Mouse (Mus musculus): ENCODE results near the gene Arhgap5. TPM values are rescaled to one million over a fixed set of nuclear protein-coding genes. Genes with fewer than 3 reads are reported as not detected.
"Not testable (repeated sequence)": the region's sequence is repeated elsewhere in the genome, so short reads cannot be mapped to it uniquely, and the experiment has no call there.

The Arhgap5 gene
- total RNA-seq, 2 experiments from 2014 or later: 55.0 to 61.7 TPM

GRCm38 (mm10) chr12:52525486-52525885, 21.7 kb downstream of the Arhgap5 start:
- no peak for DNase-seq (ENCODE audit: low spot score in 2 of 2)

DNA sequence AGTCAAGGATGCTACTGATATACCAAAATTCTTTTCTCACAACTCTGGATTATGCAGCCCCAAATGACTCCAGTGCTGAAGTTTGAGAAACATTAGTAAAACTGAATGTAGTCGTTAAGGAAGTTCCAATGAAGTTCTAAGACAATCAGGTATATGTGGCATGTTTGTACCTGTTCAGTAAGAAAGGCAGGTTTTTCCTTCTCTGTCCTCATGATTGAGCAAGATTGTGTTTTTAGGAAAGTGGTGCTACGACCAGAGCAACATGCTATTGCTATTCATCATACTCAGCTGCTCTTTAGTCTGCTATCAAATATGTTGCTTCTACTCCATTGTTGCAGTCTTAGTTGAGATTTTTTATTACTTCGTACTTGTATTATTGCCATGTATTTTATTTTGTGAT, 26.0 kb downstream of the Arhgap5 start:
- no peak for DNase-seq (ENCODE audit: low spot score in 2 of 2)

GRCm38 (mm10) chr12:52541294-52541693, 37.5 kb downstream of the Arhgap5 start:
- no peak for DNase-seq (ENCODE audit: low spot score in 2 of 2)

- no peak for DNase-seq (ENCODE audit: low spot score in 2 of 2)
Measured at GRCm38 (mm10) chr12:52544532-52544931, 40.8 kb downstream of the Arhgap5 start.

DNA sequence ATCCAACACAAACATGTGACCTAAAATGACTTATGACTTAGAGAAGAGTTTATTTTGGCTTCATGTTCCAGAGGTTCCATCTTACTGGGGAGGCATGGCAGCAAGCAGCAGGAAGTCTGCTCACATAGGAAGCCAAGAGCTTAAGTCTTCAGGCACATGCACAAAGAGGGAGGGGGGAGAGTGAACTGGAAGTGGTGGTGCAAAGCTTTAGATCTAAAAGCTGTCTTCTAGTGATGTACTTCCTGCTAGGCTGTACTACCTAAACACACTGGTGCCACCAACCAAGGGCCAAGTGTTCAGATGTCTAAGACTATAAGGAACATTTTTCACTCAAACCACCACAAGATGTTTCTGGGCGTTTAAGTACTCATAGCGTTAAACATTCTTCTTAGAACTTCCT, 48.3 kb downstream of the Arhgap5 start:
- DNase-seq (ENCODE audit: low spot score in 2 of 2): no peak

DNA sequence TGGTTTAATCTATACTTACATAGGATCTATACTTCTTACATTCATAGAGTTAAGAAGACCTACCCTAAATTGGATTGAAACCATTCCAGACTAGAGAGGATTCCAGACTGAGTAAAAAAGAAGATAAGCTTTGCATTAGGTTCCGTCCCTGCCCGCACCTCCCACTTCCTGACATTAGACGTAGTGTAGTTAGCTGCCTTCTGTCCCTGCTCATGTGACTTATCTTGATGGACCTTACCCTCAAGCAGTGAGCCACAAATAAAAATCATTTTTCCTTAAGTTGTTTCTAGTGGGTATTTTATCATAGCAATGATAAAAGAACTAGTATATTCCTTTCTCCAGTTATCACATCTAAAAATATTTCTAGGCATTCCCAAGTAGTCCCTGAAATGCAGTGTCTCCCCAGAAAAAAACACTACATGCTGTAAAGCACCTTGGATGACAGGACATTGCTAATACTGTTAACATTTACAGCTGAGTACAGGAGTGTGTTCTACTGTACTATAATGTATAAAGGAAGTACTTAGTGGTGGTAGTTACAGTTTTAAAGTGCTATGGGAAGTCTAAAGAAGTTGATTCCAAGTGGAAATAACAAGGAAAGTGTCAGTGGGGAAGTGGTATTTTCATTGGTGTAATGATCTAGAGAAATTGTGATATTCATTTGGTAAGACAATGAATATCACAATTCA, 51.6 kb downstream of the Arhgap5 start:
- no peak for DNase-seq (ENCODE audit: low spot score in 2 of 2)

DNA sequence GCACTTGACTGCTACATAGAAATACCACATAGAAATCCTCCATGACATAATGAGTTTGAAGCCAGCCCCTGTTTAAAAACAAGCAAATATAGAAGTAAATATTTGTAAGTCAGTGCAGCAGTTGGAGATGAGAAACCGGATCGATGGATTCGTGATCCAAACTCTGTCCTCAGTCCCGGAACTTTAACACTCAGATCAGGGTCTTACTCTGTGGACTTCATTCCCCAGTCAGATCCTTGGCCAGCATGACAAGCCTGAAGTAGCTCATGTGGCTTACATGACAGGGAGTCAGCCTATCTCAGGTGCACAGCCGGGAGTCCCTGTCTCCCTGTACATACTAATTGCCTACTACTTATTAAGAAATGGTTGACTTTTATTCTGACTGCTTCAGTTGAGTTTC, 61.9 kb downstream of the Arhgap5 start:
- DNase-seq (ENCODE audit: low spot score in 2 of 2): no peak

DNA sequence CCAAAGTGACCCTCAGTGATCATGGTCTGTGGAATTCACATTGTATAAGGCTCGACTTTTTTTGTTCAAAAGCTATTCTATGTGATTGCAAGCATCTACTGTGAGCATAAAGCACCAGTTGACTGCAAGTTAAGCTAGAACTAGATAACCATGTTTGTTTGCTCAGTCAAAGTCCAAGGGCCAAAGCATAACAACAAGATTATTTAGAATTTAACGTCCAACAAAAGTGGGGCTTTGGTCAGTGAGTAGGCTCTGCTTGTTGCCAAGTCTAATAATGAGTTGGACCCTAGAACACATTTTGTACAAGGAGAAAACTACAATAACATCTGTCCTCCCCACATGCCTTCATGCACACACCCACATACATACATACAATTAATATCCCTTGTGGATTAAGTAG, 69.6 kb downstream of the Arhgap5 start:
- no peak for DNase-seq (ENCODE audit: low spot score in 2 of 2)

- DNase-seq (ENCODE audit: low spot score in 2 of 2): not testable (repeated sequence)
Measured at GRCm38 (mm10) chr12:52586466-52586865, 82.7 kb downstream of the Arhgap5 start.

GRCm38 (mm10) chr12:52587473-52588010, 83.8 kb downstream of the Arhgap5 start:
- DNase-seq (ENCODE audit: low spot score in 2 of 2): no peak

DNA sequence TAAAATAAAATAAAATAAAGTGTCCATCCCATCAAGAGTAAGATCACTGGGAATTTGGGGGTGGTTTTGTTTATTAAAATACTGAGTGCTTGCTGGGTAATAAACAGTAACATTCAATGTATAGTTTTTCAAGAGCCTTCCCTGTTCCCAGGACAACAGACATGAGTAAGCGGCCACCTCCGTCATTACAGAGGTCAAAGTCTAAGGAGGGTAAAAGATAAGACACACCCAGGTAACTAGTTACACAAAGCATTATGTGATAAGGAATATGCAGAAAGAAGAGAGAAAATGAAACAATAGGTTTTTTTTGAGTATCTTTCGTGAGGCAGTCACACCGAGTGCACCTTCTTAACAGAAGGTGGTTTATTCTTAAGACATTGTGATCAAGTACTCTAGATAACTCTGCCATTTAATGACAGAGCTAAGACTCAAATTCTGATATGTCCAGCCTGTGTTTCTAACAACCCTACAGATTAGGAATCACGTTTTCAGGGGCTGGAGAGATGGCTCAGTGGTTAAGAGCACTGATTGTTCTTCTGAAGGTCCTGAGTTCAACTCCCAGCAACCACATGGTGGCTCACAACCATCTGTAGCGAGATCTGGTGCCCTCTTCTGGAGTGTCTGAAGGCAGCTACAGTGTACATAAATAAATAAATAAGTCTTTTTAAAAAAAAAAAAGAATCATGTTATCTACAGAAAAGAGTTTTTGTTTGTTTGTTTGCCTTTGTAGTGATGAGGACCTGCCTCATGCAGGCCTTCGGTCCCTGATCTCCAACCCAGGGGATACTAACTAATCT, 91.8 kb downstream of the Arhgap5 start:
- no peak for DNase-seq (ENCODE audit: low spot score in 2 of 2)

DNA sequence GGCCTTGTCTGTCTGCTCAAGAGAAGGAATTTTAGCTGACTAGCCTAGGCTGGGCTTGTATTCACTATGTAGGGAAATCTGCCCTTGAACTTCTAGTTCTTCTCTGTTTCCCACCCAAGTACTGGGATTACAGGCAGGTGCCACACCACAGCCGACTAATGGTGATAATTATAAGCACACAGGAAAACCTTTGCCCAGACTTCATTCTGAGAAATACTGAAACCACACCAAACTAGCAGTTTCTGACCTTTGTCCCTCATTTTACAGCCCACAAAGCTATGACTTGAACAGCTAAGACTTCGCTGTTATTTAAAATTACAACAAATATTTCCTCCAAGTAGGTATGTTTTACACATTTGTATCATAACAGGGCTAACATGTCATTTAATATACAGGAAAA, 98.7 kb downstream of the Arhgap5 start:
- DNase-seq (ENCODE audit: low spot score in 2 of 2): no peak

DNA sequence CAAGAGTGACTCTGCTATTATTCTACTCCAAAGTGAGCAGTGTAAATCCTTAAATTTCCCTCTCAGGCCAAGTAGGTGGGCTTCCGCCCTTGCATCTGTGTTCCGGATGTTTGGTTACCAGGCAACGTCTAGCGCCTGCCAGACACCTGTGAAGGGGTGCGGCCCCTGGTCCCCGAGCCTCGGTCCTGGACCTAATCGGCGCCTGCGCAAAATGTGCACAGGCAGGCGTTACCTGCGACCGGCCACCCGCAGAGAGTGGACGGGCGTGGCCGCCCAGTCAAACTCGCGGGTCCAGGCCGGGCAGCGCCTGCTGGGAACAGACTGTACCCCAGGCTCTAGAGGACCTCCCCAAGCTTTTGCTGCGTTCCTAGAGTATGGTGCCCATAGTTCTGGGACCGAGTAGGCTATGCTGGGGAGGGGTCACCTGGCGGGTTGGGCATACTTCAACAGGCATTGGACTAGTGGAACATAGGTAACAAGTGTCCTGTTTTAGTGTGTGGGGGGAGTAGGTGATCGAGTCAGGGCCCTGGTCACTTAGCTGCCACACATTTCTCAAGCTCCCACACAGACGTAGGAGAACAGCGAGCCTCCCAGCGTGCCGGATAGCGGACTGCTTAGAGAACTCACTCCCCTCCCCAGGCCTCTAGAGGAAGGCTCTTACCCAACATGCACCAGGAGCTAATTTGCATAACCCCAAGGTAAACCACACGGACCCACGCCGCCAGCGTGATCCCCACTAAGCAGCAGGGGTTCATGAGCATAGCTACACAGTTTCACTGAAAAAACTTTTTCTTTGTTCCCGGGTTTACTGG, 99.3 kb downstream of the Arhgap5 start:
- DNase-seq (ENCODE audit: low spot score in 2 of 2): peak; percentile 66 to 83

DNA sequence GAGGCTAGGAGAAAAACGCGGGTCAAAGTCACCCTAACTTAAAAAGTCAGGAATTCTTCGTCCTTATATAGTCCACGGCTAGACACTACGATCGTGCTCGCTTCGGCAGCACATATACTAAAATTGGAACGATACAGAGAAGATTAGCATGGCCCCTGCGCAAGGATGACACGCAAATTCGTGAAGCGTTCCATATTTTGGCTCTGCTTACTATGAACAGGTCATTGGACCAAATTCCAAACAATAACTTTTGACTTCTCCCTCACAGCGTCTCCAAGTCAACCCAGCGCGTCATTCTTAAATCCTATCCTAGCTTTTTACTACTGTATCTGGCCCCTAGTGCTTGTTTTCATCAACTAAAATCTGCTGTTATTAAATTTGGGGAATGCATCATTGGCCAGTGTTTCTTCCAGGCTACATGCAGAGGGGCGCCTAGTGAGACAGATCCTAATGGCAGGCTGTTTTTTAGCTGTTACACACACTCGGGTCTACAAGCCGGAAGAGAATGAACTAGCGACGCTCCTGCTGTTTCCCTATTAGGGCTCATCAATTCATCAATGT, 100.0 kb downstream of the Arhgap5 start:
- no peak for DNase-seq (ENCODE audit: low spot score in 2 of 2)

DNA sequence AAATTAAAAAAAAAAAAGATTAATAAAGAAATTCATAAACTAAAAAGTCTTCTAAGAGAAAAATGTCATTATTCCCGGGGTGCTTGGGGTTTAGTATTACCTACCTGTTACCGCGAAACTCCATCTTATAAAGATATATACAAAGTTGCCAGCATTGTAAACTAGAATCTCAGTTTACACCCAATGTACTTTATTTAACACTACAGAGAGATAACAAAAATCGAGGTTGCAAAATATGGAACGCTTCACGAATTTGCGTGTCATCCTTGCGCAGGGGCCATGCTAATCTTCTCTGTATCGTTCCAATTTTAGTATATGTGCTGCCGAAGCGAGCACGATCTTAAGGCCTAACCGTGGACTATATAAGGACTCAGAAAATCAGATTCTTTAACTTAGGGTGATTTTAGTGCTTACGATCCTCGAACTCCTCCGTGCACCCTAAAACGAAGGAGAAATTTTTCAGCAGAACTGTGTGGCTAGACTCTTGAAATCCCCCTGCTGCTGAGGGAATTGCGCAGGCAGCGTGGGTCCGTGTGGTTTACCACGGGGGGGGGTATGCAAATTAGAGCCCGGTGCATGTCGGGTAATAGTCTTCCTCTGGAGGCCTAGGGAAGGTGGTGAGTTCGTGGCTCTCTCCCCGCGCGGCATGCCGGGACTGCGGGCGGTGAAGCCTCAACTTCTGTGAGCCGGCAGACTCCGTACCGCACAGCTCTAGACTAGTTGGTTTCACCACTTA, 100.7 kb downstream of the Arhgap5 start:
- peak; percentile 92 to 96 for DNase-seq (ENCODE audit: low spot score in 2 of 2)

- no peak for DNase-seq (ENCODE audit: low spot score in 2 of 2)
Measured at GRCm38 (mm10) chr12:52604992-52605652, 101.3 kb downstream of the Arhgap5 start.

DNA sequence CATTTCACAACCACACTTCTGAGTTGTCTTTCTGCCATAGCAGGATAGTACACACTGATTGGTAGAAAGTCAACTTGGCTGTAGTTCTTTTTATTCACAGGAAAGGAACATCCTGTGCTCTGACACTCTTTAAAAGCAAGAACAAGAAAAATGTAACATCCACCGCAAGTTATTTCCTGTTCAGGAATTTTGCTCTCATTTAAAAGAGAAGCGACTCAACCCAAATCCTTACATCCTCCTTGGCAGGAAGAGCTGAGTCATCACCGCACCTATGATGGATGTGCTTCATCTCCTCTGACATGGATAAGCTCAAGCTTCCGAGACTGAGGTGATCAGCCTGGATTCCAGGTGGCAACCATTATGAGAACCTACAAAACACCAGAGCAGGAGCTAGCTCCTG, 103.6 kb downstream of the Arhgap5 start:
- no peak for DNase-seq (ENCODE audit: low spot score in 2 of 2)

- DNase-seq (ENCODE audit: low spot score in 2 of 2): no peak
Measured at GRCm38 (mm10) chr12:52615703-52616102, 111.9 kb downstream of the Arhgap5 start.

DNA sequence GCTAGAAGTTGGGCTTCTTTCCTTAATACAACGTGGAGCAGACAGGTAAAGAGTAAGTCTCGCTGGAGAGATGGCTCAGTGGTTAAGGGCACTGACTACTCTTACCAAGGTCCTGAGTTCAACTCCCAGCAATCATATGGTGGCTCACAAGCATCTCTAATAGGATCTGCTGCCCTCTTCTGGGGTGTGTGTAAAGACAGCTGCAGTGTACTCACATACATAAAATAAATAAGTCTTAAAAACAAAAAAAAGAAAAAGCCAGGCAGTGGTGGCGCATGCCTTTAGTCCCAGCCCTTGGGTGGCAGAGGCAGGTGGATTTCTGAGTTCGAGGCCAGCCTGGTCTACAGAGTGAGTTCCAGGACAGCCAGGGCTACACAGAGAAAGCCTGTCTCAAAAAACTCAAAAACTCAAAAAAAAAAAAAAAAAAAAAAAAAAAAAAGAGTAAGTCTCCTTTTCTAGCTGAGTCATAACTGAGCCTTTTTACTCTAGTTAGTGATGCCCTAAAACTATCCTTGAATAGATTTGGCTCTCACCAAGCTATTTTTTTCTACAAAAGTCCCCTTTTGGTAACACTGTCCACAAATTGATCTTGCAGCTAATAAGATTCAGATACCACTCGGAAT, 114.8 kb downstream of the Arhgap5 start:
- DNase-seq (ENCODE audit: low spot score in 2 of 2): no peak

DNA sequence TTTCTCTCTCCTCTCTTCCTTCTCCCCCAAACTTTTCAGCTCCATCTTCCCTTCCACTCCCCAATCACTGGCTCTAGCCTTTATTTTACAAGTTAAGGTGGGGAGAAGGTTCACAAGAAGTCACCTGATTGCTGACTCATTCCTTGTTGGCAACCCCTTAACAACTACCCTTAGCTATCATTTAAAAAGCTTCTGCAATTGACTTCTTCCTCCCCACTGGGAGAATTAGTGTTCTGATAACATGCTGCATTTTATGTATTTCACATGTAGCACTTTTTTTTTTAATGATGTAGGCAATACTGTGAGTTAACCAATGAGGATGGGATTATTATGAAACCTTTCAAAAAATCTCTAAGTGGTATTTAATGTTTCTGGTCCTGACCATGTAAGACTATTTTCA, 115.9 kb downstream of the Arhgap5 start:
- DNase-seq (ENCODE audit: low spot score in 2 of 2): no peak
